Comparison of ENCODE assay signal across 22 mouse cellular contexts in genomic region chr9:62057881-62058506, GRCm38 (mm10). TPM values are rescaled to one million over a fixed set of nuclear protein-coding genes. Genes with fewer than 3 reads are reported as not detected.
DNase-seq lines count a peak whose midpoint lies in the region; ATAC-seq and TF ChIP-seq lines count a peak whose summit lies in the region.
"Had no signal": no experiment of that assay in that cellular context is flagged by ENCODE, and none has a peak within 500 bp of the region (broad histone marks: within the 10 kb centered on the region; RNA-seq: fewer than 3 reads in every experiment).

No protein-coding gene starts in this region.

- no peak for TF ChIP-seq CTCF in spleen, adult 2 months (IDR thresholded peaks at IDR 0.05; ENCODE audit: extremely low read depth, insufficient read depth, insufficient read length, insufficient replicate concordance)

- peaks cover 14% of the 10 kb centered on the region; the same call in 1 of the 2 replicates for H3K4me1 ChIP-seq in heart, embryonic 10.5 days
- peaks cover 7% of the 10 kb centered on the region for H3K4me1 ChIP-seq in spleen, adult 2 months (ENCODE audit: control insufficient read depth, insufficient read depth, insufficient read length)
- H3K4me1 ChIP-seq: forebrain, embryonic 12.5 days; midbrain, embryonic 12.5 days had no signal

- intact Hi-C loops in heart, postnatal 10 days (cut with DNase I) = loop anchor here (5.0 kb wide), 1 partner anchor 64 kb away; the partner anchor contains the start of gene Glce

- no peak overlapping the region for H3K4me3 ChIP-seq in heart, embryonic 10.5 days
- H3K4me3 ChIP-seq in spleen, adult 2 months (ENCODE audit: extremely low read depth, insufficient read depth, insufficient read length) = no peak overlapping the region
- H3K4me3 ChIP-seq: forebrain, embryonic 12.5 days; midbrain, embryonic 12.5 days had no signal

- ATAC-seq in hematopoietic stem cell, adult 5-6 weeks (replicated peaks in 1 of 2; ENCODE audit: insufficient read depth in 1 of 2, low FRiP score in 2 of 2, low TSS enrichment in 1 of 2, low read depth in 1 of 2, poor library complexity in 2 of 2, severe bottlenecking in 2 of 2) = peak; percentile 21 to 53; a peak in 2 of 4 replicates
- ATAC-seq: hindbrain, embryonic 16.5 days had no signal

- H3K27ac ChIP-seq in heart, embryonic 10.5 days = no peak overlapping the region
- peak overlapping the region; percentile 57 for H3K27ac ChIP-seq in spleen, adult 2 months (ENCODE audit: insufficient read depth, low read length)
- H3K27ac ChIP-seq: forebrain, embryonic 12.5 days; midbrain, embryonic 12.5 days had no signal

- no peaks in the 10 kb centered on the region for H3K9me3 ChIP-seq in heart, embryonic 10.5 days
- H3K9me3 ChIP-seq: forebrain, embryonic 12.5 days; midbrain, embryonic 12.5 days had no signal

- no peaks in the 10 kb centered on the region for H3K36me3 ChIP-seq in heart, embryonic 10.5 days
- no peaks in the 10 kb centered on the region for H3K36me3 ChIP-seq in spleen, adult 2 months (ENCODE audit: control insufficient read depth, insufficient read depth, low read length)
- H3K36me3 ChIP-seq in splenic B cell, adult 2 months (ENCODE audit: control insufficient read depth, insufficient read depth, low read length, poor library complexity, severe bottlenecking) = no peaks in the 10 kb centered on the region
- H3K36me3 ChIP-seq: forebrain, embryonic 12.5 days had no signal

- no peaks in the 10 kb centered on the region for H3K27me3 ChIP-seq in heart, embryonic 10.5 days (ENCODE audit: insufficient read depth, poor library complexity, severe bottlenecking)
- no peaks in the 10 kb centered on the region for H3K27me3 ChIP-seq in spleen, adult 2 months (ENCODE audit: control insufficient read depth, insufficient read depth, low read length)
- H3K27me3 ChIP-seq in splenic B cell, adult 2 months (ENCODE audit: control insufficient read depth, insufficient read depth, low read length, poor library complexity, severe bottlenecking) = no peaks in the 10 kb centered on the region
- H3K27me3 ChIP-seq: forebrain, embryonic 12.5 days; midbrain, embryonic 12.5 days had no signal

- WGBS in heart, embryonic 10.5 days = 58% methylated on average over 7 of the region's 7 CpGs
- 34% methylated on average over 7 of the region's 7 CpGs for WGBS in spleen, adult 2 months

- DNase-seq in heart, embryonic 10.5 days (ENCODE audit: low spot score) = peak; percentile 71
- DNase-seq in heart, postnatal 10 days = no peak
- DNase-seq in spleen, adult 2 months (ENCODE audit: low read depth in 1 of 2, low spot score in 2 of 2) = peak in 1 of 2 experiments; percentile 12
- no peak for DNase-seq in spleen, adult 12 weeks (ENCODE audit: low spot score)
- peak; percentile 55 for DNase-seq in splenic B cell, adult 2 months (ENCODE audit: low read depth, low spot score)
- DNase-seq in right cerebral cortex, adult 2 months (ENCODE audit: low spot score in 2 of 2) = no peak
- no peak for DNase-seq in thymus, postnatal 4 days
- DNase-seq: adrenal gland, adult 2 months; cerebellum, adult 11-12 months; cerebellum, postnatal 25 days; gastrocnemius, postnatal 25 days; heart, postnatal 36 days; kidney, adult 18-20 months; kidney, postnatal 14 days; layer of hippocampus, adult 9-11 months; lung, embryonic 14.5 days; right cerebral cortex, postnatal 14 days had no signal

- TF ChIP-seq POLR2A in spleen, adult 2 months (IDR thresholded peaks at IDR 0.05; ENCODE audit: low read depth, low read length) = no peak

RNA-seq across cellular contexts. Expression of gene Paqr5, which starts 31.3 kb away (rescaled TPM):
- 0.39 and 0.51 TPM in 2 replicates for polyA plus RNA-seq in heart, embryonic 10.5 days (2016; fragmentation: Nextera tagmentation; extraction: Ambion mirVana)
- not detected for total RNA-seq in heart, postnatal 10 days (2021)
- 2.7 and 3.0 TPM in 2 replicates for polyA plus RNA-seq in spleen, adult 2 months (2012; rRNA removed)
- total RNA-seq in hematopoietic stem cell, adult 5-6 weeks (2017) = 13.3 and 15.0 TPM in 2 replicates
- total RNA-seq: gastrocnemius, postnatal 25 days; heart, postnatal 36 days; MEL had no signal

Comparison
In these comparisons a context has a peak if more than half of its experiments do, and no peak if none do; other contexts are left out.
1. DNase-seq: peak in heart, embryonic 10.5 days (single experiment) and splenic B cell, adult 2 months (single experiment); none in heart, postnatal 10 days (0 of 2), spleen, adult 12 weeks (single experiment), right cerebral cortex, adult 2 months (0 of 2) and thymus, postnatal 4 days (single experiment).
2. RNA of gene Paqr5, which starts 31.3 kb away (total RNA-seq): 13.3 to 15.0 TPM in hematopoietic stem cell, adult 5-6 weeks; not detected in heart, postnatal 10 days; every median in the first group is over 10 times any median in the second.